Mouse (Mus musculus) spleen, adult 18-20 months (tissue): ENCODE measurements around the gene Cadm2.

Experiments used
- DNase-seq, 2 experiments: peaks; one replicate each; pipeline ENCODE4 v3.0.0; 2022; ENCODE audit warnings: mixed read lengths in 2 of 2

The Cadm2 gene

GRCm38 (mm10) chr16:66922753-66923152 is 698.0 kb downstream of the Cadm2 start:
- DNase-seq, result no peak

GRCm38 (mm10) chr16:66921414-66921915 is 699.2 kb downstream of the Cadm2 start:
- DNase-seq, result no peak

GRCm38 (mm10) chr16:66919889-66920402 is 700.8 kb downstream of the Cadm2 start:
- no peak for DNase-seq

GRCm38 (mm10) chr16:66901801-66902200 is 718.9 kb downstream of the Cadm2 start:
- no peak for DNase-seq

- no peak for DNase-seq
These were observed 720.0 kb downstream of the Cadm2 start for GRCm38 (mm10) chr16:66900664-66901063.

- DNase-seq, result no peak
These were observed 728.3 kb downstream of the Cadm2 start for GRCm38 (mm10) chr16:66892359-66892758.

- DNase-seq, result no peak
These were observed 729.0 kb downstream of the Cadm2 start for GRCm38 (mm10) chr16:66891559-66892247.

- no peak for DNase-seq
These were observed 730.8 kb downstream of the Cadm2 start for GRCm38 (mm10) chr16:66889907-66890306.

GRCm38 (mm10) chr16:66882597-66882996 is 738.1 kb downstream of the Cadm2 start:
- no peak for DNase-seq

GRCm38 (mm10) chr16:66871201-66871600 is 749.5 kb downstream of the Cadm2 start:
- no peak for DNase-seq

- no peak for DNase-seq
These were observed 769.7 kb downstream of the Cadm2 start for GRCm38 (mm10) chr16:66851047-66851446.

GRCm38 (mm10) chr16:66824866-66825265 is 795.8 kb downstream of the Cadm2 start:
- DNase-seq, result no peak

- DNase-seq, result no peak
These were observed 809.2 kb downstream of the Cadm2 start for GRCm38 (mm10) chr16:66811495-66811894.

- DNase-seq, result no peak
These were observed 822.5 kb downstream of the Cadm2 start for GRCm38 (mm10) chr16:66798204-66798603.

GRCm38 (mm10) chr16:66793067-66793466 is 827.6 kb downstream of the Cadm2 start:
- no peak for DNase-seq

- DNase-seq, result no peak
These were observed 848.8 kb downstream of the Cadm2 start for GRCm38 (mm10) chr16:66771883-66772282.

GRCm38 (mm10) chr16:66769545-66769944 is 851.2 kb downstream of the Cadm2 start:
- no peak for DNase-seq

- DNase-seq, result no peak
These were observed 851.9 kb downstream of the Cadm2 start for GRCm38 (mm10) chr16:66768684-66769389.

- no peak for DNase-seq
These were observed 858.9 kb downstream of the Cadm2 start for GRCm38 (mm10) chr16:66761546-66762473.

GRCm38 (mm10) chr16:66748533-66748932 is 872.2 kb downstream of the Cadm2 start:
- no peak for DNase-seq

- DNase-seq, result no peak
These were observed 889.5 kb downstream of the Cadm2 start for GRCm38 (mm10) chr16:66731212-66731611.

GRCm38 (mm10) chr16:66706476-66706875 is 914.2 kb downstream of the Cadm2 start:
- no peak for DNase-seq

GRCm38 (mm10) chr16:66694783-66695182 is 925.9 kb downstream of the Cadm2 start:
- DNase-seq, result no peak
